Mouse (Mus musculus) kidney, embryonic 16.5 days (tissue): ENCODE results near the gene Lrch1. TPM values are rescaled to one million over a fixed set of nuclear protein-coding genes. Genes with fewer than 3 reads are reported as not detected.

Experiments used
- ATAC-seq: fragments of 200-750 bp; cut with Nextera tagmentation; 2 replicates; pipeline ENCODE4 v1.8.0; 2017; ENCODE audit warnings: moderate TSS enrichment; ENCODE audit not compliant: low FRiP score, low TSS enrichment
- H3K27ac ChIP-seq: fragments of 300-500 bp; sonication (generic); 2 replicates; pipeline ENCODE4 v1.5.1; 2014; ENCODE audit warnings: low read length
- H3K27me3 ChIP-seq: fragments of 300-500 bp; sonication (generic); 2 replicates; pipeline ENCODE4 v1.6.1; 2014; ENCODE audit warnings: low read length, control low read depth, mixed read lengths; ENCODE audit not compliant: insufficient read depth
- H3K36me3 ChIP-seq: fragments of 300-500 bp; sonication (generic); 2 replicates; pipeline ENCODE4 v1.6.1; 2014; ENCODE audit warnings: low read length, control low read depth, mixed read lengths; ENCODE audit not compliant: insufficient read depth
- H3K4me1 ChIP-seq: fragments of 300-500 bp; sonication (generic); 2 replicates; pipeline ENCODE4 v1.6.1; 2014; ENCODE audit warnings: low read length, control low read depth, mixed read lengths; ENCODE audit not compliant: insufficient read depth
- H3K4me2 ChIP-seq: fragments of 300-500 bp; sonication (generic); replicated peaks from 2 replicates; pipeline ENCODE4 v1.6.1; 2014; ENCODE audit warnings: low read depth, low read length
- H3K4me3 ChIP-seq: fragments of 300-500 bp; sonication (generic); 2 replicates; pipeline ENCODE4 v1.5.1; 2014; ENCODE audit warnings: mild to moderate bottlenecking, low read length
- H3K9ac ChIP-seq: fragments of 300-500 bp; sonication (generic); replicated peaks from 2 replicates; pipeline ENCODE4 v1.6.1; 2014; ENCODE audit warnings: low read length
- H3K9me3 ChIP-seq: fragments of 300-500 bp; sonication (generic); 2 replicates; pipeline ENCODE4 v1.6.1; 2016; ENCODE audit warnings: low read length, control low read depth
- WGBS: fragments of 180-500 bp; shearing (Covaris S2); extraction: QIAGEN DNeasy Blood & Tissue Kit; methylation state at CpG from one replicate; pipeline ENCODE4 v1.1.7; 2014; 5-methylcytosine and 5-hydroxymethylcytosine counted together
- polyA plus RNA-seq: library from polyadenylated mRNA; unstranded; fragments of >200 nt; fragmentation: Nextera tagmentation; extraction: Ambion mirVana; gene quantifications from 2 replicates; pipeline ENCODE4 v1.2.1, GENCODE M21; 2015

Gene Lrch1
- polyA plus RNA-seq, 1 experiment from 2014 or later = 18.3 TPM

- no peaks in the 10 kb centered on the region for H3K27me3 ChIP-seq
- no peak overlapping the region for H3K9ac ChIP-seq
- no peak for ATAC-seq
- H3K4me2 ChIP-seq = no peak overlapping the region
- no peaks in the 10 kb centered on the region for H3K9me3 ChIP-seq
- 83% methylated on average over 17 of the region's 17 CpGs for WGBS
- no peak overlapping the region for H3K4me3 ChIP-seq
- no peak overlapping the region for H3K27ac ChIP-seq
- H3K36me3 ChIP-seq = peaks cover 19% of the 10 kb centered on the region
- H3K4me1 ChIP-seq = peaks cover 14% of the 10 kb centered on the region
These were observed 132.6 kb downstream of the Lrch1 start for GRCm38 (mm10) chr14:74814848-74815789.

- peak overlapping the region; percentile 7; the same call in 1 of the 2 replicates for H3K4me3 ChIP-seq
- peak; percentile 54; the same call in 1 of the 2 replicates for ATAC-seq
- peak overlapping the region; percentile 36 for H3K4me2 ChIP-seq
- peaks cover 14% of the 10 kb centered on the region for H3K4me1 ChIP-seq
- H3K27ac ChIP-seq = peak overlapping the region; percentile 35; the same call in 1 of the 2 replicates
- H3K27me3 ChIP-seq = no peaks in the 10 kb centered on the region
- 0 out of 2 replicates have a peak overlapping the region, but pooled peaks have one; percentile 7 for H3K9ac ChIP-seq
- H3K36me3 ChIP-seq = peaks cover 28% of the 10 kb centered on the region
- WGBS = 13% methylated on average over 11 of the region's 11 CpGs
- H3K9me3 ChIP-seq = no peaks in the 10 kb centered on the region
These were observed 136.1 kb downstream of the Lrch1 start for GRCm38 (mm10) chr14:74811617-74812016.

DNA sequence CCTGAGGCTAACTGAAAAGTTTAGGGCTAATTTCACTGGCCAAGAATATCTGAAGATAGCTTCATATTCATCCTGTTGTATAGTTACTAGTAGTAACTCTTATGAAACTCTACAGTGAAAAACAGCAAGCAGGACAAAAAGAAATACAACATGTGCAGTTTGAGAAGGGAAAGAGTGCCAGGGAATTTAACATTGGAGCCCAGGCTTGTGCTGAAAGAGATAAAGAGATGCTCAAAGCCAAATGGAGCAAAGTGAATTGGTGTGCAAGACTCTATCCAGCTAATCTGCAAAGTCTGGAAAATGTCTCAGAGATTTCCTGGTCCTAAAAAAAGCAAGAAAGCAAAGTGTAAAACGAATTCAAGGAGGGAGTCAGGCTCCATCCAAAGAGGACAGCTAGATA is 145.7 kb downstream of the Lrch1 start:
- Histone ChIP-seq H3K9me3 (peaks cover 11% of the 10 kb centered on the region; the same call in 1 of the 2 replicates), H3K4me3 (no peak overlapping the region), H3K4me1 (no peaks in the 10 kb centered on the region), H3K4me2 (no peak overlapping the region), H3K27ac (no peak overlapping the region), H3K9ac (no peak overlapping the region), H3K27me3 (no peaks in the 10 kb centered on the region), H3K36me3 (peaks cover 53% of the 10 kb centered on the region)
- WGBS = 88% methylated on average over 1 of the region's 1 CpGs
- no peak for ATAC-seq

GRCm38 (mm10) chr14:74798063-74798890 is 149.4 kb downstream of the Lrch1 start:
- Histone ChIP-seq H3K4me3 (no peak overlapping the region), H3K4me2 (no peak overlapping the region)
- WGBS = 86% methylated on average over 16 of the region's 16 CpGs

DNA sequence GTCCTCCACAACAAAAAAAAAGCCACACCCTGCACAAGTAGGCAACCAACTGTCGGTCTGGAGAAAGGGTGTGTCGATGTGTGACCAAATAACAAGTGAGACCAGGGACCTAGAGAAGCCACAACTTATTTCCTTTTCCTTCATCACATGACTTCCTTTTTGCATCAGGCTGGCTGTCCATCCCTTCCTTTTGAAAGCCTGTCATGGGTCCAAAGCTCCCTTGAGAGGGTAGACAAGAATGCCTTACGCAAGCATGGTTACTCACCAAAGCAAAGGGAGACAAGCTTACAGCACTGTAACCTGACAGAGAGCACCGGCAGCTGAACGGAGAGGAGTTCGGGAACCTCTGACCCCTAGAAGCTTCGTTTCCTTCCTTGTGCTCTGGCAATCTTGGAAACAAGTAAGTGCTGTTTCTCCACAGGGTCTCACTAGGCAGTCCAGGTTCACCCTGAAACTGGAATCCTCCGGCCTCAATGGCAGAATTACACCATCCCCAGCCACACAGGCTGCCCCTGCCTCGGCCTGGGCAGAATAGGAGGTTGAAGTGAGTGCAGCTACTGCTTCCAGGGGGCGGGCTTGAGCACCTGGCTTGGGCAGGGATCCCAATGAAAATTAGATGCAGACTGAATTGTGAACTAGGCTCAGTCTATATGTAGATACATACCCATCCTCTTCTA is 150.2 kb downstream of the Lrch1 start:
- Histone ChIP-seq H3K9me3 (peaks cover 11% of the 10 kb centered on the region; the same call in 1 of the 2 replicates), H3K9ac (no peak overlapping the region), H3K4me2 (no peak overlapping the region), H3K4me1 (no peaks in the 10 kb centered on the region), H3K4me3 (no peak overlapping the region), H3K36me3 (peaks cover 46% of the 10 kb centered on the region), H3K27ac (no peak overlapping the region), H3K27me3 (no peaks in the 10 kb centered on the region)
- ATAC-seq = no peak
- 70% methylated on average over 10 of the region's 10 CpGs for WGBS

More at GRCm38 (mm10) chr14:74798063-74798890, 149.4 kb downstream of the Lrch1 start:
- H3K4me1 ChIP-seq = no peaks in the 10 kb centered on the region
- no peak overlapping the region for H3K27ac ChIP-seq
- no peak overlapping the region for H3K9ac ChIP-seq
- peaks cover 11% of the 10 kb centered on the region; the same call in 1 of the 2 replicates for H3K9me3 ChIP-seq
- H3K36me3 ChIP-seq = peaks cover 47% of the 10 kb centered on the region
- H3K27me3 ChIP-seq = no peaks in the 10 kb centered on the region
- ATAC-seq = no peak

DNA sequence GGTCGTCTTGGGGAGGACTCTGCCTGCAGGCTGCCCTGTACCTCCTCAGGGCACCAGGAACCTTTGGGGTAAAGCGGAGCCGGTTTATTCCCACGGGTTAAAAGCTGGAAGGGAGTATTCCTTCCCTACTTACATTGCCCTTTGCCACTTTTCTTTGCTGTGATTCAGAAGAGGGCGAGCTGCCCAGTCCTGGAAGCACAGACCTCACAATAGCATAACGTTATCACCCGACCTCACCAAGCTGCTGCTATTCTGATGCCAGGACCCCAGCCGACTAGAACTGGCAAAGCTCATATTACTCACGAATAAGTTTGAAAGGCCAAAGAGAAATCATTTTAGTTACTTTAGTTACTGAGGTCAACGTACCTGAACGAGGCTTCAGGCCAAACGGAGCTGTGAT is 152.7 kb downstream of the Lrch1 start:
- Histone ChIP-seq H3K27me3 (no peaks in the 10 kb centered on the region), H3K4me2 (no peak overlapping the region), H3K4me1 (no peaks in the 10 kb centered on the region), H3K27ac (no peak overlapping the region), H3K36me3 (peaks cover 32% of the 10 kb centered on the region), H3K9ac (no peak overlapping the region), H3K9me3 (no peaks in the 10 kb centered on the region), H3K4me3 (no peak overlapping the region)
- WGBS = 51% methylated on average over 12 of the region's 12 CpGs
- ATAC-seq = no peak

- ATAC-seq = no peak
- WGBS = 80% methylated on average over 6 of the region's 6 CpGs
- Histone ChIP-seq H3K27ac (no peak overlapping the region), H3K9me3 (no peaks in the 10 kb centered on the region), H3K4me1 (0 out of 2 replicates have a peak, but pooled peaks cover 4% of the 10 kb centered on the region), H3K9ac (no peak overlapping the region), H3K27me3 (no peaks in the 10 kb centered on the region), H3K36me3 (peaks cover 26% of the 10 kb centered on the region), H3K4me2 (no peak overlapping the region), H3K4me3 (no peak overlapping the region)
These were observed 154.9 kb downstream of the Lrch1 start for GRCm38 (mm10) chr14:74792793-74793192.

DNA sequence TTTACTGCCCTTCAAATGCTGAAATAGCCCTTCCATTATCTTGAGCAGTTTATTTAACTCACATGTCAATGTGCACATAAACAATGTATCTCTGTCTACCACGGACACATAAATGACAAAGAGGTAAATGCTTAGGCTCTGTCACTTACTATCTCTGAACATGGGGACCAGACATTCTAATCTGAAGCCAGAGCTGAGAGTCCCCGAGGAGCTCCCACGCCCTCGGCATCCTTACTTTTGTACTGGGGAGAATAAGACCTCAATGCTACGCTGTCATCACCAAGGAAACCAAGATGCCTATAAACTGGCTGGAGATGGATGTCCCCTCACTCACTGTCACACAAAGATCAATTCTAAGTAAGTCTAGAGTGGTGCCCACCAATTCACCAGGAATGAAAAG is 157.1 kb downstream of the Lrch1 start:
- WGBS = 67% methylated on average over 5 of the region's 5 CpGs
- H3K4me3 ChIP-seq = no peak overlapping the region
- no peaks in the 10 kb centered on the region for H3K9me3 ChIP-seq
- no peaks in the 10 kb centered on the region for H3K27me3 ChIP-seq
- no peak for ATAC-seq
- H3K36me3 ChIP-seq = peaks cover 26% of the 10 kb centered on the region
- H3K27ac ChIP-seq = no peak overlapping the region
- no peak overlapping the region for H3K4me2 ChIP-seq
- H3K4me1 ChIP-seq = 0 out of 2 replicates have a peak, but pooled peaks cover 4% of the 10 kb centered on the region
- H3K9ac ChIP-seq = no peak overlapping the region

DNA sequence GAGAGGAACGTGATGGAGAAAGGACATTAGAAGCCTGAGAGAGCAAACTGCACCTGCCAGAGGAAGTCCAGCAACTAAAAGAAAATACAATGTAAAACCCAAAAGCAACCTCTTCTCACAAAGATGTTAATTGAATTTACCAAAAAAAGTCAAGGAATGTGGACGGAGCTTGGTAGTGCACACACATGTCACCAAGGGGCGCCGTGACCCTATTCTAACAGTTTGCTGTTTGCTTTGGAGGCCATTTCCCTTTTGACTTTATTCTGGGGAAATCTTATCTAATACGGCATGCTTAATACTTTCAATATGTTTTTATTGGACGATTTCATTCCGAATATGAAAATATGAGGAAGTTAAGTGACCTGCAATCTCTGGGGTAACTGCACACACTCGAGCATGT is 158.9 kb downstream of the Lrch1 start:
- no peak for ATAC-seq
- Histone ChIP-seq H3K36me3 (peaks cover 29% of the 10 kb centered on the region), H3K4me1 (0 out of 2 replicates have a peak, but pooled peaks cover 4% of the 10 kb centered on the region), H3K9me3 (no peaks in the 10 kb centered on the region), H3K27me3 (no peaks in the 10 kb centered on the region), H3K4me3 (no peak overlapping the region), H3K27ac (no peak overlapping the region), H3K4me2 (no peak overlapping the region), H3K9ac (no peak overlapping the region)
- 69% methylated on average over 8 of the region's 8 CpGs for WGBS
